Mouse (Mus musculus): ENCODE measurements around the gene Cfap161.

DNA sequence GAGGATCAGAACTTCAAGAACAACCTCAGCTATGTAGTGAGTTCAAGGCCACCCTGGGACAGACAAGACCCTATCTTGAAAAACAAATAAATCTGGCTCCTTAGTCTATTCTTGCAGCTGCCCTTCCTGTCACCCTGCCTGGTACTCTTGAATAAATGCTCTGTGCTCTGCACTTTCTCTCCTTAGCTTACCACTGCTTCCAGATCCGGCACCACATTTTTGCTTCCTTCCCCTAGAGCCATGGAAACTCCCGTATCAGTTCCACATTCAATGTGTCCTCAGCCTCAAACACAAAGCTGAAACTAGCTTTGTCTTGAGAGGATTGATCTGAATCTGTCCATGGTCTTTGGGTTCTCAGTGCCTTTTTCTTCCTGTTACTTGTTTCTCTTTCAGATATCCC lies 70.1 kb downstream of the Cfap161 start:
- no peak for TF ChIP-seq CTCF (IDR thresholded peaks at IDR 0.05; ENCODE audit: low read depth, low read length)
- TF ChIP-seq POLR2A (IDR thresholded peaks at IDR 0.05; ENCODE audit: borderline replicate concordance, low read depth, low read length) = no peak
